Mouse (Mus musculus) midbrain, embryonic 12.5 days (tissue): Measurements from ENCODE around the gene Asb10. TPM values are rescaled to one million over a fixed set of nuclear protein-coding genes. Genes with fewer than 3 reads are reported as not detected.

Experiments used
- ATAC-seq: fragments of 200-750 bp; cut with Nextera tagmentation; 2 replicates; pipeline ENCODE4 v1.8.0; 2017; ENCODE audit warnings: low read depth, moderate TSS enrichment, moderate library complexity; ENCODE audit not compliant: low FRiP score
- H3K27ac ChIP-seq: fragments of 300-500 bp; sonication (generic); replicated peaks from 2 replicates; pipeline ENCODE4 v1.5.1; 2016; ENCODE audit warnings: mild to moderate bottlenecking
- H3K27me3 ChIP-seq: fragments of 300-500 bp; sonication (generic); 2 replicates; pipeline ENCODE4 v1.6.1; 2016; ENCODE audit warnings: mild to moderate bottlenecking
- H3K36me3 ChIP-seq: fragments of 300-500 bp; sonication (generic); 2 replicates; pipeline ENCODE4 v1.6.1; 2016
- H3K4me1 ChIP-seq: fragments of 300-500 bp; sonication (generic); 2 replicates; pipeline ENCODE4 v1.6.1; 2016
- H3K4me2 ChIP-seq: fragments of 300-500 bp; sonication (generic); replicated peaks from 2 replicates; pipeline ENCODE4 v1.6.1; 2016; ENCODE audit warnings: mild to moderate bottlenecking, moderate library complexity
- H3K4me3 ChIP-seq: fragments of 300-500 bp; sonication (generic); 2 replicates; pipeline ENCODE4 v1.5.1; 2016; ENCODE audit warnings: mild to moderate bottlenecking
- H3K9ac ChIP-seq: fragments of 300-500 bp; sonication (generic); replicated peaks from 2 replicates; pipeline ENCODE4 v1.6.1; 2016; ENCODE audit warnings: mild to moderate bottlenecking, moderate library complexity
- H3K9me3 ChIP-seq: fragments of 300-500 bp; sonication (generic); 2 replicates; pipeline ENCODE4 v1.6.1; 2016; ENCODE audit warnings: mild to moderate bottlenecking
- WGBS: fragments of 180-500 bp; shearing (Covaris S2); methylation state at CpG from one replicate; pipeline ENCODE4 v1.1.7; 2016; 5-methylcytosine and 5-hydroxymethylcytosine counted together
- polyA plus RNA-seq: library from polyadenylated mRNA; unstranded; fragments of >200 nt; fragmentation: Nextera tagmentation; extraction: Ambion mirVana; gene quantifications from 2 replicates; pipeline ENCODE4 v1.2.1, GENCODE M21; 2016

The Asb10 gene
- polyA plus RNA-seq, 1 experiment from 2014 or later: 0.19 TPM

GRCm38 (mm10) chr5:24502786-24503185 lies 38.0 kb downstream of the Asb10 start:
- no peak overlapping the region for H3K4me3 ChIP-seq
- peaks cover 19% of the 10 kb centered on the region for H3K4me1 ChIP-seq
- peaks cover 38% of the 10 kb centered on the region for H3K27me3 ChIP-seq
- no peak for ATAC-seq
- no peak overlapping the region for H3K4me2 ChIP-seq
- H3K27ac ChIP-seq: no peak overlapping the region
- 75% methylated on average over 4 of the region's 4 CpGs for WGBS
- H3K36me3 ChIP-seq: peaks cover 54% of the 10 kb centered on the region
- no peaks in the 10 kb centered on the region for H3K9me3 ChIP-seq
- H3K9ac ChIP-seq: no peak overlapping the region

- H3K4me1 ChIP-seq: peaks cover 36% of the 10 kb centered on the region
- 0 out of 2 replicates have a peak overlapping the region, but pooled peaks have one; percentile 39 for H3K27ac ChIP-seq
- H3K36me3 ChIP-seq: peaks cover 70% of the 10 kb centered on the region
- 95% methylated on average over 11 of the region's 11 CpGs for WGBS
- H3K9me3 ChIP-seq: no peaks in the 10 kb centered on the region
- peaks cover 32% of the 10 kb centered on the region for H3K27me3 ChIP-seq
- no peak overlapping the region for H3K4me2 ChIP-seq
- no peak overlapping the region for H3K4me3 ChIP-seq
- no peak overlapping the region for H3K9ac ChIP-seq
- ATAC-seq: no peak
Observed at GRCm38 (mm10) chr5:24500851-24501250, 39.9 kb downstream of the Asb10 start.

DNA sequence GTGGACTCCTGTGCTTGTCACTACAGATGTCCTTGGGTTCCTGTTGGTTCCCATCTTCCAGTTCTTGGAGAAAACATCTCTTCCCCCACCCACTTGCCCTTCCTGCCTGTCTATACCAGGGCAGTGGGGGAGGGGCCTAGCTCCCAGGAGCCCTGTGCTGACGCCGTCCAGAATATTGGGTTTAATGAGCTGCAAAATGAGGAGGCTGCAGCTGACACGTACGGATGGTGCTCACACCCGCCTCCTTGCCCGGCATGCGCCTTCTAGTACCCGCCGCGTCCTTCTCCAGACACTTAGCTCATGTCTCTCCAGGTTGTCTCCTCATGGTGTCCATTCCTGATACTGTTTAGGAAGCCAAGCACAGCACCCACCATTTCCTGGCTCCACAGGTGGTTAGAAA lies 41.7 kb downstream of the Asb10 start:
- no peaks in the 10 kb centered on the region for H3K9me3 ChIP-seq
- H3K27me3 ChIP-seq: peaks cover 16% of the 10 kb centered on the region
- H3K9ac ChIP-seq: no peak overlapping the region
- no peak overlapping the region for H3K4me2 ChIP-seq
- H3K4me1 ChIP-seq: peaks cover 41% of the 10 kb centered on the region
- peaks cover 86% of the 10 kb centered on the region for H3K36me3 ChIP-seq
- 0 out of 2 replicates have a peak overlapping the region, but pooled peaks have one; percentile 6 for H3K27ac ChIP-seq
- H3K4me3 ChIP-seq: no peak overlapping the region
- no peak for ATAC-seq
- 76% methylated on average over 10 of the region's 10 CpGs for WGBS

DNA sequence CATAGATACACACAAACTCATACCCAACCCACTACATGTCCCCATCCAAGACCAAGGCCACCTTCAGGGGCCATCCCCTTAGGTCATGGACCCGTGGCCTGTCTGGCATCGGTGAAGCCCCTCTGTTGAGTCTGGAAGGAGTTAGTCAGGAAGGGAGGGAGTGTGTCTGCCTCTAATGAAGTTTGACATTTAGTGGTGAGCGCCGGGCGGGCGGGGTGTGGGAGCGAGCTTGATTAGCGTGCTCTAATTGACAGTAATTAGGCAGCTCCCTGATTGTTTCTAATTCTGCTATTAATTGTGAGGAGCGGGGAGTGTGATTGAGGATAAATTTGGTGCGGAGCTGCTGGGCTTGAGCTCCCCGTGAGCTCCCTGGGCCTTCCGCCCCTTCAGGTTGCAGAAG lies 43.3 kb downstream of the Asb10 start:
- no peak overlapping the region for H3K9ac ChIP-seq
- H3K27me3 ChIP-seq: 0 out of 2 replicates have a peak, but pooled peaks cover 7% of the 10 kb centered on the region
- H3K9me3 ChIP-seq: no peaks in the 10 kb centered on the region
- 82% methylated on average over 12 of the region's 12 CpGs for WGBS
- no peak overlapping the region for H3K4me3 ChIP-seq
- H3K36me3 ChIP-seq: peaks cover 95% of the 10 kb centered on the region
- peaks cover 41% of the 10 kb centered on the region for H3K4me1 ChIP-seq
- H3K4me2 ChIP-seq: no peak overlapping the region
- H3K27ac ChIP-seq: no peak overlapping the region
- ATAC-seq: no peak

DNA sequence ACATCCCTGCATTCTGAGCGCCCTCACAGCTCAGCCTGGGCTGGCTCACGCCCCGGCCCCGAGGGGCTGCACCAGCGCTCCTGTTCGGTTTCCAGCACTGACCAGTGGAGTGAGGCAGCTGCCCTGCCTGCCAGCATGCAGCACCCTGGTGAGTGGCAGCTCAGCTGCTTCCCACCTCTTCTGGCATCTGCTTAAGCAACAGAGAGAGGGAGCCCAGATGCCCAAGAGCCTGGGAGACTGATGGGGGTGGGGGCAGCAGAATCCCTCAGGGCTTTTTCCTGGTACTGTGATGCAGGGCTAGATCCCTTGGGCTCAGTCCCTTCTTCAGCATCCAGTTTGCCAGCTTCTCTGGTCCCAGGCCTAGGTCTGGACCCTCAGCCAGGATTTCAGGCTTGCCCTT lies 44.0 kb downstream of the Asb10 start:
- Histone ChIP-seq H3K4me3 (no peak overlapping the region), H3K36me3 (peaks cover 95% of the 10 kb centered on the region), H3K9me3 (no peaks in the 10 kb centered on the region), H3K27me3 (0 out of 2 replicates have a peak, but pooled peaks cover under 1% of the 10 kb centered on the region), H3K4me1 (peaks cover 41% of the 10 kb centered on the region), H3K9ac (no peak overlapping the region), H3K27ac (0 out of 2 replicates have a peak overlapping the region, but pooled peaks have one; percentile 39), H3K4me2 (no peak overlapping the region)
- no peak for ATAC-seq
- 44% methylated on average over 6 of the region's 6 CpGs for WGBS

DNA sequence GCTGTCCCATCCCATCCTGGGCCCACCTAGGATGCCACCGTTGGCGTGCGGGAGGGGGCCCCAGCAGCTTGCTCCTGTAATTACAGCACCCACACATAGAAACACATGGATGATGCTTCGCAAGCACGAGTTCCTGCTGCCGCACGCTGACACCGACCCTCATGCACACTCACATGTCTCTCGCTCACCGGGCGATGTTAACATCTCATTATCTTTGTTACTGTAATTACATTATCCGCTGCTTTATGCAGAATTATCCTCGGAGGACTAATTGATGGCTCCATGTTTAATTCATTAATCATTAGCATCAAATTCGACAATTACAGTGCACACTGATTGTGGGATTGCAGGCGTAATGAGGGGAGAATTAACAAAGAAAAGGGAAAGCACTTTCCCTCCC lies 45.8 kb downstream of the Asb10 start:
- Histone ChIP-seq H3K36me3 (peaks cover 92% of the 10 kb centered on the region), H3K4me1 (peaks cover 41% of the 10 kb centered on the region), H3K4me3 (no peak overlapping the region), H3K9me3 (no peaks in the 10 kb centered on the region), H3K27me3 (no peaks in the 10 kb centered on the region), H3K4me2 (no peak overlapping the region), H3K9ac (no peak overlapping the region), H3K27ac (0 out of 2 replicates have a peak overlapping the region, but pooled peaks have one; percentile 8)
- ATAC-seq: no peak
- WGBS: 79% methylated on average over 15 of the region's 15 CpGs

- H3K4me2 ChIP-seq: no peak overlapping the region
- H3K27me3 ChIP-seq: no peaks in the 10 kb centered on the region
- H3K4me3 ChIP-seq: no peak overlapping the region
- no peaks in the 10 kb centered on the region for H3K9me3 ChIP-seq
- H3K9ac ChIP-seq: no peak overlapping the region
- H3K36me3 ChIP-seq: peaks cover 93% of the 10 kb centered on the region
- no peak overlapping the region for H3K27ac ChIP-seq
- WGBS: 88% methylated on average over 16 of the region's 16 CpGs
- H3K4me1 ChIP-seq: peaks cover 30% of the 10 kb centered on the region
- ATAC-seq: no peak
Observed at GRCm38 (mm10) chr5:24492546-24493285, 48.1 kb downstream of the Asb10 start.

DNA sequence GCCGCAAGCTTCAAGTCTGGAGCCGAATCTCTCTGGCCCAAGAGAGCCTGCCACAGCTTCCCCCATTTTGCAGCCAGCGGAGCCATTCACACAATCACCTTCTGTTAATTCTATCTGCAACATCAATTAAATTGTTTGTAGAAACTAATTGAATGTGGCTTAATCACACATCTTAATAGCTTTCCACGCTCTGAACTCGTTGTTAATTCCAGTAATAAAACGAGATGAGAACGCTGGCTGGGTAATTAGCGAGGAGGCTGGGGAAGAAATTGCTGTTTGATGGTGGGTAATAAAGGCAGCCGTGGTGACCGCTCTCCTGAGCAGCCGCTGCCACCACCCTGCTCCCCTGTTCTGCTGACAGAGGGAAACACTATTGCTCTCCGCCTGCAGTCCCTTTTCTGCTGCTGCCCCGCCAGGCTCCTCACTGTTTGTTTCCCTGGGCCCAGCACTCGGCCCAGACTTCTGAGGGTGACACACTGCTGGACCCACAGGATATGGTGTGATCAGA lies 50.3 kb downstream of the Asb10 start:
- Histone ChIP-seq H3K9ac (no peak overlapping the region), H3K9me3 (no peaks in the 10 kb centered on the region), H3K4me1 (peaks cover 18% of the 10 kb centered on the region), H3K36me3 (peaks cover 87% of the 10 kb centered on the region), H3K27ac (no peak overlapping the region), H3K4me2 (no peak overlapping the region), H3K4me3 (no peak overlapping the region), H3K27me3 (no peaks in the 10 kb centered on the region)
- ATAC-seq: no peak
- 89% methylated on average over 14 of the region's 14 CpGs for WGBS

DNA sequence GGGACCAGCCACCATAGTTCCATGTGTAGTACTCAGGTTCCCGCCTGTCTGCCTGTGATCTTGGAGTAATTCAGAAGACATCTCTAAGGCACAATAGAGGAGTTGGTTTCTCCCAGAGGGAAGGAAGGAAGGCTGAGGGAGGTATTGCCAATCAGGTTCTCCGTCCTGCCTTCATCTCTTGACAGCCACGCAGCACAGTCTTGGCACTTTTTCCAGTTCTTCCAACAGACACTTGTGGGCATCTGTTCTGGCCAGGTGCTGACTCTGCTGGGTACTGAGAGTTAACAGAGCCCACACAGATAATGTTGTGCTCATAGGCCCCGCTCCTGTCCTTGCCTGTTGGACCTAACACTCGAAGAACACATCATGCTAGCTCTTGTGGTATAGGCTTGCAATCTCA lies 54.0 kb downstream of the Asb10 start:
- no peak for ATAC-seq
- H3K27me3 ChIP-seq: peaks cover 22% of the 10 kb centered on the region
- H3K36me3 ChIP-seq: peaks cover 75% of the 10 kb centered on the region
- no peak overlapping the region for H3K4me2 ChIP-seq
- no peaks in the 10 kb centered on the region for H3K9me3 ChIP-seq
- 96% methylated on average over 5 of the region's 5 CpGs for WGBS
- H3K27ac ChIP-seq: no peak overlapping the region
- no peak overlapping the region for H3K4me3 ChIP-seq
- H3K4me1 ChIP-seq: peaks cover 43% of the 10 kb centered on the region
- no peak overlapping the region for H3K9ac ChIP-seq

DNA sequence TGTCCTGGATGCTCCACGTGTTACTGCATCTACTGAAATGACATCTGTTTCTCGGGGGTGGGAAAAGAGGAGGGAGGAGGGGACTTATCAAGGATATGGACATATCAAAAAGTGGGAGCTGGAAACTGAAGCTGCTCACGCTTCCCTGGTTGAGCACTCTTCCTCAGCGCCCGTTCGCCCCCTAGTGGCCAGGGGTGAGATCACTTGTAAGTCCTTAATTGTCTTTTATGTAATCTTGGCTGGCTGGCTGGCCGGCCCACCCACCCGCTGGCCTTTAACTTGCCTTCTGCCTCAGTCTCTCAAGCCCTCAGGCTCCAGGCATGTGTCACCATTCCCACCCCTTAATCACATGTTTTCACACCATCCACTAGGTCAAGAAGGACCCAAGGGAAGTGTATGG lies 54.7 kb downstream of the Asb10 start:
- no peak overlapping the region for H3K4me2 ChIP-seq
- ATAC-seq: no peak
- peaks cover 74% of the 10 kb centered on the region for H3K36me3 ChIP-seq
- H3K9ac ChIP-seq: no peak overlapping the region
- no peaks in the 10 kb centered on the region for H3K9me3 ChIP-seq
- H3K27me3 ChIP-seq: peaks cover 22% of the 10 kb centered on the region
- WGBS: under 1% methylated on average over 8 of the region's 8 CpGs
- no peak overlapping the region for H3K4me3 ChIP-seq
- H3K27ac ChIP-seq: peak overlapping the region; percentile 39; the same call in 1 of the 2 replicates
- H3K4me1 ChIP-seq: peaks cover 50% of the 10 kb centered on the region

DNA sequence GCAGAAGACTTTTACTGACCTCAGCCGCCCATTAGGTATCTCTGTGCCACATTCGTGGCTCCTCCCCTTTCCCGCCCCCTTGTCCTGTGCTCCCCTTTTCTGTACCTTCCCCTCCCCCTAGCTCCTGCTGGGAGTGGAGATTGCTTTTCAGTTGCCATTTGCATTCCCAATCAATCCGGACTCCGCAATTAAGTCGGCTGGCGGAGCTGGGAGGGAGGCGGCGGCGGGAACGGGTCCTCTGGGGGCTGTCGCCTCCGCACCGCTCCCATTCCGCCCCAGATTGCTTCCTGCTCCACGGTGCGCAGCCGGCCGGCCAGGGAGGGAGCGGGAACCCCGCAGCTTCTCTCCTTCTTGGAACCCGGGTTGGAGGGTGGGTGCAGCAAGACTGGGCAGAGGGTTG lies 55.8 kb downstream of the Asb10 start:
- Histone ChIP-seq H3K4me2 (peak overlapping the region; percentile 41), H3K9ac (peak overlapping the region; percentile 26; the same call in 1 of the 2 replicates), H3K4me1 (peaks cover 61% of the 10 kb centered on the region), H3K4me3 (no peak overlapping the region), H3K9me3 (no peaks in the 10 kb centered on the region), H3K27me3 (peaks cover 22% of the 10 kb centered on the region), H3K36me3 (peaks cover 75% of the 10 kb centered on the region), H3K27ac (peak overlapping the region; percentile 39)
- 22% methylated on average over 22 of the region's 22 CpGs for WGBS
- ATAC-seq: no peak

DNA sequence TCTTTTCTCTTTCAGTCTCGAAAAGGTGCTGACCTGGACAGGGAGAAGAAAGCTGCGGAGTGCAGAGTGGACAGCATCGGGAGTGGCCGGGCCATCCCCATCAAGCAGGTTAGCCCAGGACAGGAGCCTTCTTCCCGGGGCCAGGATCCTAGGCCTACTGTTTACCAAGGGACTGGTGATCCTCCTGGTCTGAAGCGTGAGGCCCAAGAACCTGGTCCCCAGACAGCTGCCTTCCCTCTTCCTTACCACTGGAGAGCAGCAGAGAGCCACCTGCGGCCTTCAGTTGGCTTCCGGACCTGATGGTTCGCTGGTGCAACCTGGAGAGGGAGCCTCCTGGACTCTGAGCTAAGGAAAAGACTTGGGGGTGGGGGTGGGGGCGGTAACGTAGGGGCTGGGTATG lies 57.5 kb downstream of the Asb10 start:
- peaks cover 67% of the 10 kb centered on the region for H3K4me1 ChIP-seq
- no peak overlapping the region for H3K4me2 ChIP-seq
- peaks cover 75% of the 10 kb centered on the region for H3K36me3 ChIP-seq
- no peaks in the 10 kb centered on the region for H3K9me3 ChIP-seq
- no peak overlapping the region for H3K4me3 ChIP-seq
- H3K9ac ChIP-seq: no peak overlapping the region
- H3K27ac ChIP-seq: peak overlapping the region; percentile 30
- 28% methylated on average over 11 of the region's 11 CpGs for WGBS
- peak; percentile 27; the same call in 1 of the 2 replicates for ATAC-seq
- H3K27me3 ChIP-seq: peaks cover 24% of the 10 kb centered on the region
